Mouse (Mus musculus) B cell, adult 2 months (primary cell): ENCODE measurements around the gene Cib1.

ENCODE experiments used
- DNase-seq, 2 experiments: peaks; one replicate each; pipeline ENCODE4 v3.0.0; 2022

Cib1 gene

DNA sequence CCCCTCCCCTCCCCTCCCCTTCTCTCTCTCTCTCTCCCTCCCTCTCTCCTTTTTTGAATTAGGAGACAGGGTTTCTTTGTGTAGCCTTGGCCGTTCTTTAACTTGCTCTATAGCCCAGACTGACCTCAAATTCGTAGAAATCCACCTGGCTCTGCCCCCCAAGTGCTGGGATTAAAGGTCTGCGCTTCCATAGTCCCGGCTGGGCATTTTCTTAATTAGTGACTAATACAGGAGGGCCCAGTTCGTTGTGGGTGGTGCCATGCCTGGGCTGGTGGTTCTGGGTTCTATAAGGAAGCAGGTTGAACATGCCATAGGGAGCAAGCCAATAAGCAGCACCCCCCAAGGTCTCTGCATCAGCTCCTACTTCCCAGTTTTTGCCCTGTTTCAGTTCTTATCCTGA is 48.6 kb downstream of the Cib1 start:
- DNase-seq: no peak

DNA sequence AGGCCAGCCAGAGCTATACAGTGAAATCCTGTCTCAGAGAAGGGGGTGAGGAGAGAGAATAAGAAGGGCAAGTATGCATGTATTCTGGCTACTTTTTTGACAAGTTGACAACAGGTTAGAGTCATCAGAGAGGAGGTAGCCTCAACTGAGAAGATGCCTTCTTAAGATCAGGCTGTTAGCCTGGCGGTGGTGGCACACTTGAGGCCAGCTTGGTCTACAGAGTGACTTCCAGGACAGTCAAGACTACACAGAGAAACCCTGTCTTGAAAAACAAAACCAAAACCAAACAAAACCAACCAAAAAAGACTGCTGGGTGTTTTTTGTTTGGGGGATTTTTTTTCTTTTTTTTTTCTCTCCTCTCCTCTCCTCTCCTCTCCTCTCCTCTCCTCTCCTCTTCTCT is 49.1 kb downstream of the Cib1 start:
- DNase-seq: no peak

DNA sequence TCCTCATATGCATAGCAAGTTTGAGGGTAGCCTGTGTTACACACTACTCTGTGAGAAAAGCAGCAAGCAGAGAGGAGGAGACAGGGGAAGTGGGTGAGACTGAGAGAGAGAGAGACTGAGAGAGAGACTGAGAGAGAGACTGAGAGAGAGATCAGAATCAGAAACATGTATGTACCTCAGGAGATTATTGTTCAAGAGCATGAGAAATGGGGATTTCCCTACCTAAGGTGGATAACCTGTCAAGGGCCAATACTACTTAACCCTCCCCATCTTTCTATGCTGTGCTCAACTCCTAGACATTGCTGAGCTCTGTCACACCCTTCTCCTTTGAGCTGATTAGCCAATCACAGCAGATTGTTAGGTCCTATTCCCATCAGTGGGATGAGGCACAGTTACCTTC is 50.5 kb downstream of the Cib1 start:
- no peak for DNase-seq

DNA sequence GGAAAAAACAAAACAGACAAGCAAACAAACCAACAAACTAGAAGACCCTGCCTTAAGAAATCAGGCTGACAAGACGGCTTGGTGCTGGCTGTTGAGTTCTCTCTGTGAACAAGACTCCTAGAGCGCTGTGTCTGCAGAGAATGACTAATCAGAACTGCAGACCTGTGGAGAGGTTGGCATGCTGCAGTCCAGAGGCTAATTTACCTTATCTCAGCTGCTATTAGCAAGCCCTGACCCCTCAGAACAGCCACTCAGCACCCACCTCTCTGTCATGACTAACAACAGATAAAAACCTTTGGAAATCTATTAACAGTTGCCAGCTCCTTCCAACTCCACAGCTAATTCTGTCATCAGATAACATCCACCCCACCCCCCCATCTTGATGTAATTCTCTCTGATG is 51.5 kb downstream of the Cib1 start:
- DNase-seq: no peak

DNA sequence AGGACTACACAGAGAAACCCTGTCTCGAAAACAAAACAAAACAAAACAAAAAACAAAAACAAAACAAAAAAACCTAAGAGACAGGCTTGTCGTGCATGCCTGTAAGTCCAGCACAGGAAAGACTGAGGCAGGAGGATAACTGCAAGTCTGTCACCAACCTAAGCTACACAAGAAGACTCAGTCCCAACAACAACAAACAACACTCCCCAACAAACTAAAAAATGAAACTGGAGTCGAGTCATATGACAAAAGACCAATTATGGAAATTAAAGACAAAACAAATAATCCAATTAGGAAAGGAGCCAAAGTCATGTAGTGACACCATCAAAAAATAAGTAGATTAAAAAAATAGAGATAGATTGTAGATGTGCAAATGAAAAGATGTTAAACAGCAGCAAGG is 52.4 kb downstream of the Cib1 start:
- no peak for DNase-seq

- DNase-seq: peak in 1 of 2 experiments; percentile 47
These were observed 52.8 kb downstream of the Cib1 start for GRCm38 (mm10) chr7:80179790-80180189.

- no peak for DNase-seq
These were observed 53.3 kb downstream of the Cib1 start for GRCm38 (mm10) chr7:80179327-80179726.

GRCm38 (mm10) chr7:80178037-80178729 is 54.4 kb downstream of the Cib1 start:
- no peak for DNase-seq

DNA sequence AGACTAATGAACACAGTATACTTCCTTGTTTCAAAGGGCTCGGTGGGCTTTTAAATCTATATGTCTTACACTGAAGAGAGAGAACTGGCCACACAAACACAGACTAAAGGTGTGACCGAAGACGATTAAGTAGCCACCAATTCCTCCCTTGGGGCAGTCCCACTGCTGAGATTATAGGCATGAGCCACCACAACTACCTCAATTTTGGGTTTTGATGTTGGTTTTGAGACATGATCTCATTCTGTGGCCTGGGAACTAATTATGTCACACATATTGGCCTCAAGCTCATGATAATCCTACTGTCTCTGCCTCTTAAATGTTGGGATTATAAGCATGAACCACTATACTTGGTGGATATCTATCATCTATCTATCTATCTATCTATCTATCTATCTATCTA is 55.2 kb downstream of the Cib1 start:
- DNase-seq: no peak
